In genomic region chr19:18629589-18629988, GRCm38 (mm10) we compare ENCODE assay signal across 8 mouse cellular contexts. TPM values are rescaled to one million over a fixed set of nuclear protein-coding genes. Genes with fewer than 3 reads are reported as not detected.
DNase-seq lines count a peak whose midpoint lies in the region; ATAC-seq and TF ChIP-seq lines count a peak whose summit lies in the region.

No protein-coding gene starts in this region.

- H3K36me3 ChIP-seq in megakaryocyte, embryonic 14.5 days (replicated peaks; ENCODE audit: low read length), result peaks cover 8% of the 10 kb centered on the region
- no peaks in the 10 kb centered on the region for H3K36me3 ChIP-seq in macrophage (ENCODE audit: inconsistent target)
- no peaks in the 10 kb centered on the region for H3K36me3 ChIP-seq in midbrain, postnatal 0 days (ENCODE audit: insufficient read depth, low read length)

- DNase-seq in gastrocnemius, postnatal 10 days, result peak; percentile 32
- DNase-seq in gastrocnemius, postnatal 36 days, result no peak
- peak; percentile 90 to 92 for DNase-seq in kidney, adult 8-10 months
- DNase-seq in midbrain, postnatal 0 days (ENCODE audit: low spot score), result no peak
- no peak for DNase-seq in T-cell, adult 2 months (ENCODE audit: low spot score)

- no peak overlapping the region for H3K4me2 ChIP-seq in midbrain, postnatal 0 days (ENCODE audit: low read depth, low read length, poor library complexity, severe bottlenecking)

- WGBS in macrophage (ENCODE audit: missing documents), result 67% methylated on average over 1 of the region's 1 CpGs
- 62% methylated on average over 1 of the region's 1 CpGs for WGBS in midbrain, postnatal 0 days

- H3K4me3 ChIP-seq in megakaryocyte, embryonic 14.5 days (replicated peaks), result peak overlapping the region; percentile 99
- H3K4me3 ChIP-seq in macrophage (ENCODE audit: inconsistent target), result peak overlapping the region; percentile 69
- H3K4me3 ChIP-seq in midbrain, postnatal 0 days (ENCODE audit: low read depth, low read length), result no peak overlapping the region

- peak overlapping the region; percentile 89 for H3K27ac ChIP-seq in macrophage
- no peak overlapping the region for H3K27ac ChIP-seq in midbrain, postnatal 0 days (ENCODE audit: low read depth, low read length)

- TF ChIP-seq CTCF in midbrain, postnatal 0 days (IDR thresholded peaks at IDR 0.05), result no peak

- peaks cover 88% of the 10 kb centered on the region for H3K79me2 ChIP-seq in macrophage (ENCODE audit: inconsistent target)

- no peaks in the 10 kb centered on the region for H3K27me3 ChIP-seq in megakaryocyte, embryonic 14.5 days (replicated peaks)
- no peaks in the 10 kb centered on the region; the same call in 1 of the 2 replicates for H3K27me3 ChIP-seq in midbrain, postnatal 0 days (ENCODE audit: insufficient read depth, low read length)

- no peak for ATAC-seq in megakaryocyte, adult 5-6 weeks (ENCODE audit: poor library complexity, severe bottlenecking)
- no peak for ATAC-seq in midbrain, postnatal 0 days (ENCODE audit: low FRiP score)

- H3K9ac ChIP-seq in midbrain, postnatal 0 days (replicated peaks; ENCODE audit: low read length, poor library complexity, severe bottlenecking), result no peak overlapping the region

- intact Hi-C loops in gastrocnemius, postnatal 36 days (cut with DNase I), result no loop called here

- no peaks in the 10 kb centered on the region for H3K9me3 ChIP-seq in megakaryocyte, embryonic 14.5 days
- H3K9me3 ChIP-seq in midbrain, postnatal 0 days (ENCODE audit: low read length), result no peaks in the 10 kb centered on the region

- peaks cover 55% of the 10 kb centered on the region for H3K4me1 ChIP-seq in megakaryocyte, embryonic 14.5 days
- H3K4me1 ChIP-seq in midbrain, postnatal 0 days (ENCODE audit: insufficient read depth, low read length), result no peaks in the 10 kb centered on the region

RNA-seq across cellular contexts. Expression of gene Ostf1, which starts 2.0 kb away (rescaled TPM):
- 10 to 100 TPM; 31.7 to 37.6 TPM for total RNA-seq in gastrocnemius, postnatal 10 days (2021)
- 10 to 100 TPM; 22.0 to 25.0 TPM for total RNA-seq in gastrocnemius, postnatal 36 days (2021)
- polyA plus RNA-seq in megakaryocyte, embryonic 14.5 days (2012; ENCODE audit: insufficient read depth, low replicate concordance), result 422 and 727 TPM in 2 replicates
- total RNA-seq in megakaryocyte, adult 5-6 weeks (2015), result 384 and 411 TPM in 2 replicates
- 378 and 396 TPM in 2 replicates for total RNA-seq in megakaryocyte, adult 5-6 weeks (2017)
- total RNA-seq in macrophage (2018; cell fraction: chromatin; rRNA removed), result 100 to 1,000 TPM in 20 of 26 experiments, 10 to 100 TPM in 6; 48.7 to 282 (median 168) TPM
- total RNA-seq in macrophage (2018; cell fraction: cytosol; rRNA removed), result 100 to 1,000 TPM; 397 to 624 (median 488) TPM
- 100 to 1,000 TPM in 24 of 26 experiments, 10 to 100 TPM in 2; 89.5 to 224 (median 144) TPM for total RNA-seq in macrophage (2018; cell fraction: nucleus; rRNA removed)
- 515 to 693 TPM (median 583 TPM) in 3 replicates for polyA plus RNA-seq in macrophage (2018)
- 17.7 and 22.7 TPM in 2 replicates for total RNA-seq in midbrain, postnatal 0 days (2014; rRNA removed)
- polyA plus RNA-seq in midbrain, postnatal 0 days (2015; fragmentation: Nextera tagmentation; extraction: Ambion mirVana), result 32.8 and 37.6 TPM in 2 replicates

RNA-seq across cellular contexts. Expression of gene Nmrk1, which starts 2.2 kb away (rescaled TPM):
- 1 to 10 TPM; 3.1 to 4.0 TPM for total RNA-seq in gastrocnemius, postnatal 10 days (2021)
- 1 to 10 TPM; 2.2 to 3.0 TPM for total RNA-seq in gastrocnemius, postnatal 36 days (2021)
- 0.96 and 1.5 TPM in 2 replicates for polyA plus RNA-seq in megakaryocyte, embryonic 14.5 days (2012; ENCODE audit: insufficient read depth, low replicate concordance)
- total RNA-seq in megakaryocyte, adult 5-6 weeks (2015), result 6.1 and 13.0 TPM in 2 replicates
- 3.7 and 4.6 TPM in 2 replicates for total RNA-seq in megakaryocyte, adult 5-6 weeks (2017)
- 100 to 1,000 TPM in 4 of 26 experiments, 10 to 100 TPM in 22; 13.6 to 128 (median 43.0) TPM for total RNA-seq in macrophage (2018; cell fraction: chromatin; rRNA removed)
- 10 to 100 TPM in 18 of 26 experiments, 1 to 10 TPM in 8; 5.3 to 26.5 (median 12.8) TPM for total RNA-seq in macrophage (2018; cell fraction: cytosol; rRNA removed)
- 100 to 1,000 TPM in 1 of 26 experiments, 10 to 100 TPM in 25; 11.7 to 114 (median 31.0) TPM for total RNA-seq in macrophage (2018; cell fraction: nucleus; rRNA removed)
- polyA plus RNA-seq in macrophage (2018), result 16.2 to 41.4 TPM (median 17.9 TPM) in 3 replicates
- 3.4 and 3.9 TPM in 2 replicates for total RNA-seq in midbrain, postnatal 0 days (2014; rRNA removed)
- polyA plus RNA-seq in midbrain, postnatal 0 days (2015; fragmentation: Nextera tagmentation; extraction: Ambion mirVana), result 3.9 and 4.3 TPM in 2 replicates

RNA-seq across cellular contexts. Expression of gene Carnmt1, which starts 41.0 kb away (rescaled TPM):
- total RNA-seq in gastrocnemius, postnatal 10 days (2021), result 10 to 100 TPM; 55.6 to 58.0 TPM
- total RNA-seq in gastrocnemius, postnatal 36 days (2021), result 100 to 1,000 TPM; 125 to 136 TPM
- 8.3 and 8.8 TPM in 2 replicates for polyA plus RNA-seq in megakaryocyte, embryonic 14.5 days (2012; ENCODE audit: insufficient read depth, low replicate concordance)
- 16.3 and 18.3 TPM in 2 replicates for total RNA-seq in megakaryocyte, adult 5-6 weeks (2015)
- total RNA-seq in megakaryocyte, adult 5-6 weeks (2017), result 11.4 and 11.6 TPM in 2 replicates
- 10 to 100 TPM in 11 of 26 experiments, 1 to 10 TPM in 15; 1.2 to 24.0 (median 7.4) TPM for total RNA-seq in macrophage (2018; cell fraction: chromatin; rRNA removed)
- total RNA-seq in macrophage (2018; cell fraction: cytosol; rRNA removed), result 10 to 100 TPM; 10.2 to 24.7 (median 14.6) TPM
- 10 to 100 TPM in 12 of 26 experiments, 1 to 10 TPM in 14; 5.0 to 28.0 (median 9.5) TPM for total RNA-seq in macrophage (2018; cell fraction: nucleus; rRNA removed)
- polyA plus RNA-seq in macrophage (2018), result 11.1 to 21.8 TPM (median 21.2 TPM) in 3 replicates
- total RNA-seq in midbrain, postnatal 0 days (2014; rRNA removed), result 8.2 and 10.7 TPM in 2 replicates
- 9.8 and 11.5 TPM in 2 replicates for polyA plus RNA-seq in midbrain, postnatal 0 days (2015; fragmentation: Nextera tagmentation; extraction: Ambion mirVana)

Comparison
In these comparisons a context has a peak if more than half of its experiments do, and no peak if none do; other contexts are left out.
1. DNase-seq: peak in gastrocnemius, postnatal 10 days (single experiment) and kidney, adult 8-10 months (2 of 2); none in gastrocnemius, postnatal 36 days (0 of 2), midbrain, postnatal 0 days (single experiment) and T-cell, adult 2 months (single experiment).
2. RNA of gene Ostf1, which starts 2.0 kb away (total RNA-seq): 378 to 411 TPM in megakaryocyte, adult 5-6 weeks; 31.7 to 37.6 TPM in gastrocnemius, postnatal 10 days, 22.0 to 25.0 TPM in gastrocnemius, postnatal 36 days and 17.7 to 22.7 TPM in midbrain, postnatal 0 days; every median in the first group is over 4 times any median in the second.